Mouse (Mus musculus) liver, adult 2 months (tissue): ENCODE data around the gene Sin3a.

Experiments used
- CTCF ChIP-seq: fragments of 200-500 bp; IDR thresholded peaks from 2 replicates; pipeline ENCODE4 v1.5.1; 2011; ENCODE audit warnings: low read depth, low read length, control low read depth
- POLR2A ChIP-seq: fragments of 200-500 bp; IDR thresholded peaks from 2 replicates; pipeline ENCODE4 v1.6.1; 2011; ENCODE audit warnings: low read length, control low read depth; ENCODE audit not compliant: insufficient read depth; ENCODE audit errors: extremely low read depth

DNA sequence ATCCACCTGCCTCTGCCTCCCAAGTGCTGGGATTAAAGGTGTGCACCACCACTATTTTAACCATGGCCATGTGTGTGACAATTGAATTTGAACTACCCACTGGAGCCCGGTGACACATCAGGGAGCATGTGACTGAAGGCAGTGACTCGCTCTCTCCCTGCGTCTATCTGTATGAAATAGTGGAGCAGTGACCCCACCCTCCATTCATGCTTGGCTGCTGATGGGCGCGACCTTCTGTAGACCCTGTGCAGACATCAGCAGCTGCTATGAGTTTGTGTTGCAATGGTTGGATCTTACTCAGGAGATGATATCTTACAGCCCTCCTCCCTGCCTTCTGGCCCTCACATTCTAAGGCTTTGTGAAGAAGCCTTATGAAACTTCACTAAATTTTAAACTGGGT is 96.6 kb downstream of the Sin3a start:
- TF ChIP-seq POLR2A (no peak), CTCF (no peak)
